Mouse (Mus musculus): ENCODE measurements around the gene Gstt4.

DNA sequence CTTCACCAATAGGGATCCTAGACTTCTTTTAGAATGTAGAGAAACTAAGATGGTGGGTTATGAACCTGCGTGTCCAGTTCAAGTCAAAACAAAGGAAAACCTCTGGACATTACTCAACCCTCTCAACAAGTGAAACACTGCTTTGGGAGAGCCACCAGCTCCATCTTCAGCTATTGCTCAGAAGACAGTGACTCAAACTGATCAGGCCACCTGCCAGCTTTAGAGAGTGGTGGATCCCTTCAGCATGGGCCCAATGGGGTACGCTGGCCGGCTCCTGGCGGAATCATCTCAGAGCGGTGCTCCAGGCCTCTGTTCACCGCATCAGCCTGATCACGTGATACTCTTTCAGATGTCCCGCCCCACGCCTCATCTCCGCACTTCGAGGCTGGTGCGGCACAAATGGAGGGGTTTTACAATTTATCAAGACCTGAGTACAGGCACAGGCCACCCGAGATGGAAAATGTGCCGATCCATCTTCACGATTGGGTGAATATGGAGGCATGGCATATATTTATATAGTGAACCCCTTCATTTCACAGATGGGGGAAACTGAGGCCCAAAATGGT, 33.2 kb upstream of the Gstt4 start:
- TF ChIP-seq POLR2A (IDR thresholded peaks at IDR 0.05; ENCODE audit: borderline replicate concordance, low read depth, low read length): no peak
- no peak for TF ChIP-seq CTCF (IDR thresholded peaks at IDR 0.05; ENCODE audit: low read depth, low read length)
